Mouse (Mus musculus): Measurements from ENCODE around the gene Slc25a13.

The Slc25a13 gene

DNA sequence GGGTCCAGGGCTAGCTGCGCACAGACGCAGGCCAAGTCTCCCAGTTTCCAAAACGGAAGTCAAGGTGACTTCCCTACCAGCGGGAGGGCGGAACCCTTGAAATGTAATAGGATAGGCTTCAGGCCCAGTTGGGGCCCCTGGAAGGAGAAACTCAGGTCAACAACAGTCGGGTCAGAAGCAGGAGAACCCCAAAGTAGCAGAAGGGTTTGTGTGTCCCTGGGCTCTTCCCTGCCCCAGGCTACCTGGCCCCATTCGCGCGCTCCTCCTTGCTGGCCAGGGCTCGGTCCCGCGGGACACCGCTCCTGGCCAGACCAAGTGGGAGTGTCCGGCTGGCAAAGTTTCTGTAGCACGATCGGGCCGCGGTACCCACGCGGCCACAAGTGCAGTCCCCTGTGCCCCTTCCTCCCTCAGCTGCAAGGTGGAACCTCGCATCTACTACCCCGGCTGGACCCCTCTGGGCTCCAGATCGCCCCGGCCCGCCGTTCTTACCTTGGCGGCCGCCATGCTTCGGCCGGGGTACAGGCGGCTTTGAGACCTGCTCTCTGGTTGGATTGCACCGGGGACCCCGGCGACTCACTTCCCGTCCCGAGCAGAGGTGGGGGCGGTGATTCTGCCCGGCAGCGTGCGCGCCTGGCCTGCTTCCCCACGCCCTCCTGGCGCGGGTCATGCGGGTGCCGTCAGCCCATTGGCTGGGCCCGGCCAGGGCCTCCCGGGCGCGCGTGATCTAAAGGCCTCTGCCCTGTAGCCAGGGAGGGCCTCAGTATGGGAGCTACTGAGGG, at the start of gene Slc25a13:
Slc25a13 (minus strand) TSS at position 667 of the 779 bp plus-strand sequence.
- in situ Hi-C loops (cut with MboI; ENCODE audit: low sequenced_read_pairs): no loop called here

DNA sequence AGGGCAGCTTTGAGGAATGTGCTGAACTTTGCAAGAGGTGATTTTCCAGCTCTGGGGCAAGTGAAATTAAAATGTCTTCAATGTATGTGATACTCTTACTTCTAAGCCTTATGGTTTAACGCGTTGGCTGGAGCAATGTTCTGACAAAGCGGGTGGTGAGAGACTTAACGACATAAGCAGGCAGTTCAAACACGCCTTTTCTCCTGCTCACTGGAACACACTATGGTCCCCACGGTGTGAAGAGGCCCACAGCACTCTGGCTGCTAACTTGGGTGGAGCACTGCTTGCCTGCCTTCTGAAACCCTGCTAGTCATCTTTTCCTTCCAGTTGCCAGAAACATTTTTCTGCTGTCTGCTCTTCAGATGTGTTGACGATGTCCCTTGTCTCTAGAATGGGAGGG, 48.8 kb upstream of the Slc25a13 start:
- in situ Hi-C loops (cut with MboI; ENCODE audit: low sequenced_read_pairs): no loop called here

DNA sequence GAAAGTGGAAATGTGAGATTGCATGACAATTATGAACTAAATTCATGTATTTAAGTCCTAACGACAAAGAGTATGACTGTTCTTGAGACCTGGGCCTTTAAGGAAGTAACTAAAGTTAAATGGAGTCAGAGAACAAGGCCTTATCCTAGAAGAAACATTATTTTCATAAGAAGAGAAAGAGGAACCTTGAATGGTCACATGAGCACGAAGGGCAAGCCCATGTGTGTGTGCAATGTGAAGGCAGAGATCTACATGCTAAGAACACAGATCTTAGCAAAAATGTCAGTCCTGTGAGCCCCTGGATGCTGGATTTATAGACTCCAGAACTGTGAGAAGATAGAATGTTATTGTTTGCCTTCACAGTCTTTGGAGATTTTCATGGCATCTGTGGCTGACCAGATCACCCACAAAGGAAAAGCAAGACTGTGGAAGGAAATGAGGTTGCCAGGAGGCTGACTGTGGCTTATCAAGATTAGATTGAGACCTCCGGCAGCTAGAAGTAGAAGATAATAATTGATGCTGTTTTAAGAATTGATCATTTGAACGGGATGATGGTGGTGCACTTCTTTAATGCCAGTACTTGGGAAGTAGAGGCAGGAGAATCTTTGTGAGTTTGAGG, 46.4 kb upstream of the Slc25a13 start:
- in situ Hi-C loops (cut with MboI; ENCODE audit: low sequenced_read_pairs): no loop called here

DNA sequence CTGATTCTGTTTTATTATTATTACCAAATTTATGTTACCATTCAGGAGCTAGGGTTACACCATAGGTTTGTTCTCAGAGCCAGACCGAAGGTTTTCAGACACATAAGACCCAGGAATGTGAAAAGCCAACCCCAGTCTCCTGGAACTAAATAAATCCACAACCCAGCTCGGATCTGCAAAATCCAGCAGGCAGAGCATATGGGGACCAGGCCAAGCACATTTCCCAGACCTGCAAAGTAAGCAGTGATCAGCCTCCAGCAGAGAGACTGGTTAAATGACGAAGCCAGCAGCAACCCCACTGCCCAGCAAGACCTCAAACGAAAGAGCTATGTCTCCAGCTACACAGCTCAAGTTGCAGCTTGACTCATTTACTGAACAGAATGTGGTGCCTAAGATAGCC, 43.9 kb upstream of the Slc25a13 start:
- in situ Hi-C loops (cut with MboI; ENCODE audit: low sequenced_read_pairs): no loop called here

DNA sequence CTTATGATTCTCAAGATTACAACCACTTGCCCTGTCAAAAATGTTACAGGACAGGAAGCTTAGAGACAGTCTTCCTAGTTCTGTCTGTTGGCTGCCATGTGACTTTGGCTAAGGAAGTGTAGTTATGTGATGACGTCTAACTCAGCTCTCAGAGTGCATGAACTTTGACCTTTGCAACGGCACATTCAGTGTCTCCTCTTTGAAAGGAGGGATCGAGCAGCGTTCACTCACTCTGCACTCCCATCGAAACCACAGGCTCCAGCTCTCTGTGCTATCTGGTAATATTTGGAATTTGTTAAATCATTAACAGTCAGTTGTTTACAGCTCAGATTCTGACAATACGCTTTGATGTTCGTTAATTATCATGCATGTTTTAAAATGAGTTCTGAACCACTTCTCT, 31.5 kb upstream of the Slc25a13 start:
- in situ Hi-C loops (cut with MboI; ENCODE audit: low sequenced_read_pairs): no loop called here

DNA sequence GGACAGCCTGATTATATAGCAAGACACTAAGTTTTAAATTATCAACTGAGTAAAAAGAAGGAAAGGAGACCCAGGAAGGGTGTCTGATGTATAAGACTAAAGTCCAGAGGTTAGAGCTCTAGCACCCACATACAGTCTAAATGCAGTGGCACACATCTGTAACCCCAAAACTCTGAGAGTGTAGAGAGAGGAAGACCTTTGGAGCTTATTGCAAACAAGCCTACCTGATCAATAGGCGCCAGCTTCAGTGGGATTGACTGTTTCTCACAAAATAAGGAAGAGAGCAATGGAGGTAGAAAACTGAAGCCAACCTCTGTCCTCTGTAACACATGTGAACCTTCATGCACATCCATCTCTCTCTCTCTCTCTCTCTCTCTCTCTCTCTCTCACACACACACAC, 26.9 kb upstream of the Slc25a13 start:
- in situ Hi-C loops (cut with MboI; ENCODE audit: low sequenced_read_pairs): no loop called here

DNA sequence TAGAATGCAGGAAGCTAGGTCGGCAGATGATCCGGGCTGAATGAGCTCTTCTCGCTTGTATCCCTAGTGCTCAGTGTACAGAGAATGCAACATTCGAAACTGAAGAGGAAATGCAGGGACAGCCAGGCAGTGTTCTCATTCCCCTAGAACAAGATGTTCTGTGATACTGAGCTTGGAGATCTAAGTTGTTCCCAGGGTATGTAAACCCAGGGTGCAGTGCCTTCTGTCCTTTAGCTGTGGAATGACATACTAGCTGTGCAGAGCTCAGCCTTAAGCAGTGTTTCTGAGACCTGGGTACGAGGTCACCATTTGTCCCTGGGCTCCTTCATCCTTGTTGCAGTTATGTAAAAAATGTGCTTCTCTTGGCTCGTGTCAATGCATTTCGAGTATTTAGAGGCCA, 25.1 kb upstream of the Slc25a13 start:
- in situ Hi-C loops (cut with MboI; ENCODE audit: low sequenced_read_pairs): no loop called here

DNA sequence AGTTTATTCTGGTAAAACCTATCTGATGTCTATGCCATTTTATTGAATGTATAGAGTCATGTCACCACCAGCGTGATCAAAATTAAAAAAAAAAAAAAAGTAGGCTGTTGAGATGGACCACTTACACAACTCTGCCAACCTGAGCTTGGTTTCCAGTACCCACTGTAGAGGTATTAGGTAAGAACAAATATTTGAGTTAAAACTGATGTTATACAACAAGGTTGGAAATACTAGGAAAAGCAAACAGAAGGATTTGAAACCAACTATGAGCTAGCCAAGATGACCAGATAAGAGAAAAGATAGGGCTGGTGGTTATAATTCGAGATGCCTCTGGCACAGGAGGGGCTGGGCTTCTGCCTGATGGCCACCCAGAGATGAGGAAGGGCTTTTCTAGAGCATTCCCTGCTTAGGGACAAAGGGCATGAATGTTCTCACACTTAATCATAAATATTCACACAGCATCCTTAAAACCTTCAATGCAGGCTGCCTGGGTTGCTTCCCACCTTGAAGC, 19.9 kb upstream of the Slc25a13 start:
- in situ Hi-C loops (cut with MboI; ENCODE audit: low sequenced_read_pairs): no loop called here

DNA sequence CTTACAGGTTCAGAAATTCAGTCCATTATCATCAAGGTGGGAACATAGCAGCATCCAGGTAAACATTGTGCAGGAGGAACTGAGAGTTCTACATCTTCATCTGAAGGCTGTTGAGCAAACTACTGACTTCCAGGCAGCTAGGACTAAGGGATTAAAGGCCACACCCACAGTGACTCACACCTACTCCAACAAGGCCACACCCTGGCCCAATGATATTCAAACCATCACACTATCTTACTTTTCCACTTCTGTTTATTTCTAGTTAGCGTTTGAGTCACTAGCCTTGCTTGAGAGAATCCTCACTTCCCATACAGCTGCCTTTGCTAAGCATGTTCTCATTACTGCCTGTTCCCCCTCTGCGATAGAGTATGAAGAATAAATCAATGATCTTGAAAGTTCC, 13.3 kb upstream of the Slc25a13 start:
- in situ Hi-C loops (cut with MboI; ENCODE audit: low sequenced_read_pairs): no loop called here

DNA sequence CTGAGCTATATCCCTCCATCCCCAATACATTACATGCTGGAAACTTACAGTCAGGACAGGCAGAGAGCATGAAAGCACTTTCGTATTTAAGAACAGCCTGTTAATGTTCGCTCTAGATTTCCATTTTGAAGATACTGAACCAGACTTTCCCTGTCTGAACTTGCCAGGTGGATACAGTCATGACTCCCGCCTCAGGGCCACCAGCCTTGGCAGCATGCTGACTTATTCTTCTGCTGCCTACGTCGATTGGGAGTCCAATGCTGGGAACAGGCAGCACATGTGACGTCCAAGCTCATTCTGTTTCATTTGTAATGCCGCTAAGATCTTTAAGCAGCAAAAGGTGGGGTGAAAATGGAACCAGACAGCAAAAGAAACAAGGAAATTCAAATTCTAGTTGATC, 5.7 kb upstream of the Slc25a13 start:
- in situ Hi-C loops (cut with MboI; ENCODE audit: low sequenced_read_pairs): no loop called here

DNA sequence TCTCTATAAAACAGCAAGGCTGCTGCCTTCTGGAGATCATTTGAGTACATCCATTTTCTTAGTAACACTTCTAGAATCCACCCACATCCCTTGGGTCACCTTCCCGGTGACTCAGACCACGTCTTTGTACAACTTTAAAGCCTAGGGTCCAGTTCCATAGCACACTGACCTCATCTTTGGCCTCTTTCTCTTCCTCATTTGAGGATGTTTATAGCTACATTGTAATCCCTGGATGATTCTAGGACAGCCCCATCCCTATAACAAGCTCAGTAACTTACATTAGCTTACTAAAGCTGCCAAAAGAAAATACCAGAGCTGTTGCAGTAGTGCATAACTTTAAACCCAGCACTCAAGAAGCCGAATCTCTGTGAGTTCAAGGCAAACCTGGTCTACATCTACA, 3.6 kb upstream of the Slc25a13 start:
- in situ Hi-C loops (cut with MboI; ENCODE audit: low sequenced_read_pairs): no loop called here

DNA sequence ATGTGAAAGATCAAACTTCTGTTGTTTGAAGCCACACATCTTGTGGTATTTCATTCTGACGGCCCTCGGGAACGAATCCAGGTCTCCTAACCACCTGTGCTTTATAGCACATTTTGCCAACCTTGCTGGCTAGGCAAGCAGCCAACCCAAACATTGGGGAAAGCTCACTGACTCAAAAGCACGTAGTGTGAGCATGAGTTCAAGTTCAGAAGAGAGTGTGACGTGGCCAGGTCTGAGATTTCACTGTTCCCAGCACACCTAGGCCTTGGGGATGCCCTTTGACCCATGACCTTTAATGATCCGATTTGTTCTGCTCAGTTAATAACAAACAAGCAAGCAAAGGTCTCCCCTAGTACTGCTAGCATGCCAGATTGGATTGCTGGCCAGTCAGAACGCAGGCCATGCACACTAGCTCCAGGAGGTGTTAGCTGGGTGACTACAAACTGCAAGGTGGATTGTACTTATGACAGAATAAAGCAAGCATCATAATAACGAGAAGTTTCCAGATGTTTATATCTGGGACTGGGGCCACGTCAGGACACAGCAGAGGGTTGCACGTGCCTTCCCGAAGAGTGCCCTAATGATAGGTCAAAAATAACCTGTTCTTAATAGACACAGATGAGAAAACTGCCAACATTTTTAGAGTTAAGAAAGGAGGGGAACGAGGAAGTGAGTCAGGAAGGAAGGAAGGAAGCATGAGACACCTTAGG, 2.8 kb upstream of the Slc25a13 start:
- in situ Hi-C loops (cut with MboI; ENCODE audit: low sequenced_read_pairs): no loop called here

DNA sequence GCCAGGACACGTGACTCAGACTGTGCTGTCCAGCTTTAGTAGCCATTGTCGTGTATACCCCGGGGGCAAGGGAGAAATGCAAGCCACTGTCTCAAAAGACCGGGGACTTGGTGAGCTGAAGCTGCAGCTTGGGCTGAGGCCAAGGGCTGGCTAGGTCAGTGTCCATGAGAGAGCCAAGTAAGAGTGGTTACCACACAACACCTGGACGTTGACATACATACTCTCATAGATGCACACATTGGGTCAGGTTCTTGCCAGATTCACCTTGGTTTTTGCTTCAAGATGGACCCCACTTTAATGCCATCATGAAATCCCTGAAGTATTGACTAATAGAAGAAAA, 283 bp upstream of the Slc25a13 start:
- in situ Hi-C loops (cut with MboI; ENCODE audit: low sequenced_read_pairs): no loop called here

DNA sequence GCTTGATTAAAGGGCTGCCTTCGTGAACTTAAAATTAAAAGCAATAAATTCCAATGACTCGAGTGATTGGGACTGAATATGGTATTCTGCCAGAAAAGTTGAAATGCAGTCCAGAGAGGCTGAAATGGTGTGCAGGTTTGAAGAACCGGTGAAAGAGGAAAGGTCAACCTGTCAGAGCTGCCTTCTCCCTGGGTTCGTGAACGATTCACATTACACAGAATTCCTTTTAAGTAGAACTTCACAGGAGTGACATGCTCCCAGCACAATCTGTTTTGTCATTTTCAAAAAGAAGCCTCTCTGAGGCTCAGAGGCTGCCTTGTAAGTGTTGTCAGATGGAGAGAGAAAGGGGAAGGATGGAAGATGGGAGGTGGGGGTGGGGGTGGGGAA, 860 bp downstream of the Slc25a13 start:
- in situ Hi-C loops (cut with MboI; ENCODE audit: low sequenced_read_pairs): no loop called here

DNA sequence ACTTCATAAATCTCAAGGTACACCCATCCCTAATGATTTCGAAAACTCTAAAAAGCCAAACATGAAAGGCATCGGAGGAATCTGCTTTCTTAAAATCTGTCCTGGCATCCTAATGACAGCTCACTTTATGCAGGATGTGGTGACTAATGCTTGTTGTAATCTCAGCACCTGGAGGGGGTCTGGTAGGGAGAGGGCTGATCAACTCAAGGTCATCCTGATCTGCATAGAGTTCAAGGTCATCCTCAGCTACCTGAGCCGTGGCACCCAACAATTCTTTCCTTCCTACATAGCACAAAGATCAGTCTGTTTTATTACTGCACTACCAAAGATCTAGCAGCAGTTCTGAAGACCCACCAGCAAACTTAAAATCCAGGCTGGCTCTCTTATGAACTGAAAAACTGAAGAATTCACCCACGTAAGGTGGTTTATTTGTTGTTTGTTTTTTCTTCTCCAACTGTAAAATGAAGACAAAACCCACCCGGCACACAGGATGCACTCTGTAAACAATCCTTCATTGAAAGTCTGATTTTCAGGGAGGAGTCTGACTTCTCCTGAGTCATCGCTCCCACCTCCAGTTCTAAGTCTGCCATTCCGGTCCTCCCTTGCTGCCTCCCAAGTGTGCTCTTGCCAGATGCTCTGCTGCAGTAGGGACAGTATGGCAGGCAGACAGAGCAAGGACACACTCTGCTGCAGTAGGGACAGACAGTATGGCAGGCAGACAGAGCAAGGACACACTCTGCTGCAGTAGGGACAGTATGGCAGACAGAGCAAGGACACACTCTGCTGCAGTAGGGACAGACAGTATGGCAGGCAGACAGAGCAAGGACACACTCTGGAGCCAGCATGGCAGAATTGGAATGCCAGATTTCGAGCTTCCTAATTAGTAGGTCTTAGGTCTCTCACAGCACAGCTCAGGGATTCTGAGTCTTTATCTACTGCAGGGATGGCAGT, 4.3 kb downstream of the Slc25a13 start:
- in situ Hi-C loops (cut with MboI; ENCODE audit: low sequenced_read_pairs): no loop called here

DNA sequence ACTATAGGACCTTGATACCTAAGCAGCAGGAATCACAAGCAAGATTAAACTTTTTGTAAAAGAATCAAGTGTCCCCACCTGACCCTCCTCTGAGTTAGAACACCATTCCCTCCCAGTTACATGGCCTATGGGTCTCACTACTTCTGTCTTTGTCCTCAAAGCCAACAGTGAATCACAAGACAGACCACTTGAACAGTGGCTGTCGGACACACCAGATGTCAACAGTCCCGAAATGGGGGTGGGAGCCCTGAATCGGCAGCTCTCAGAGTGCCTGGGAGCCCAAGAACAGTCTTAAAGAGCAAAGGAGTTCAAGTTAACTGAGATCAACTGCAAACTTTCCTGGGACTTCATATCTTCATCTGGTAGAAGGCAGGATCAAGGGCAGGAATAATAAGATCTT, 5.0 kb downstream of the Slc25a13 start:
- in situ Hi-C loops (cut with MboI; ENCODE audit: low sequenced_read_pairs): no loop called here

DNA sequence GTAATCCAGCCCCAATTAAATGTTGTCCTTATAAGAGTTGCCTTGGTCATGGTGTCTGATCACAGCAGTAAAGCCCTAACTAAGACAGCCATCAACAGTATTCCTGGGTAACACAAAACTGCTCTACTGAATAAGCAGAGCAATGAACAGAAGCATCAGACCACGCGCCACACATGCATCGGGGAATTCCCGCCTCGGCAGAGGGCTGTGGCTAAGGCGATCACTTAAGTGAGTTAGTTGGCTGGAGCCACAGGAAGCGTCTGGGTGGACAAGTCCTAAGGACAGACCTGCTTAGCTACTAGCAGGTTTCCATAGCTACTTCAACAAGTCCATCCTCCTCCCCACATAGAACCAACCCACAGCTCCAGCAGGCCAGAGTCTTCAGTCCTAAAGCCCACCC, 6.3 kb downstream of the Slc25a13 start:
- in situ Hi-C loops (cut with MboI; ENCODE audit: low sequenced_read_pairs): no loop called here

DNA sequence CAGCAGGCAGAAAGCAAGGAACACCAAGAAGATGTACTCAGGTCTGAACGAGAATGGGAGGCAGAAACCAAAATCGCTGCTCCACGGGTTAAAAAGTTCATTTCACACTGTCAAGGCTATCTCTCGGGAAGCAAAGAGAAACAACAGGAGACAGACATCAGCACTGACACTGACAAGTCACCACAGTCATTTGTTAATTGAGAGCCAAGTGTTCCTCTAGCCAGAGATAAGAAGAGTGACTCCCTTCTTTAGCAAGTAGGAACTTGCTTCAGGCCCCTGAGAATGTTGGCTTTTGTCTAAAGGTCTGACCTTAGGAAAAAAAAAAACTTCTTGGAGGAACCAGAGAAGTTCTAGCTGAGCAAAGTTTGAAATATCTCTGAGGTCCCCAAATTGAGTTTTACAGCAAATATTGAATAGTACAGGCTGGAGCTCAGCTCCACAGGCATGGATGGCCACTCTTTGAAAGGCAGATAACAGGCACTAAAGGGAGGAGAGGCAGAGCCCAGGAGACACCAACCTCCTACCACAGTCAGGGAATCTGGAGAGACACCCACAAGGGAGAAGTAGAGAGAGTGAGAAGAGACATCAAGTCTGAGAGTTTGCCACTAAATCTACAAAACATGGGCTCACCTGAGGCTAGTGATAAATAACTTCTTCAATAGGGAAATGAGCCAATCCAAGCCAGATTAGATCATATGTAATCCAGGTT, 8.5 kb downstream of the Slc25a13 start:
- in situ Hi-C loops (cut with MboI; ENCODE audit: low sequenced_read_pairs): no loop called here

DNA sequence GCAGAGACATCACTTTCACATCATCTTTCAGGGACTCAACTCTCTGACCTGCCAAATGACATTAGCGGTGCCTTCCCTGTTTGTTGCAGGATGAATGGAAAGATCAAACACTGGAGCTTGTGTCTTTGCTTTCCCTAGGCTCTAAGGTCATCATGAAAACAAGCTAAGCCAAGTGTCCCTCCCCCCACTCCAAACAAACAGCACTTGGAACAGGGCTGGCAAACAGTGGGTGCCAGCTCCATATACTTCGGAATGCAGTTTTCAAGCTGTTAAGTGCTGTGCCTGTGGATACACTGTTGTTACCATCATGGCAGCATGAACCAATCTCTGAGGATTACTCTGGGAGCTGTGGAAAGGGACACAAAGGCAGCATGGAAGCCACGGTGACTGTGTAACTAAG, 9.1 kb downstream of the Slc25a13 start:
- in situ Hi-C loops (cut with MboI; ENCODE audit: low sequenced_read_pairs): no loop called here

DNA sequence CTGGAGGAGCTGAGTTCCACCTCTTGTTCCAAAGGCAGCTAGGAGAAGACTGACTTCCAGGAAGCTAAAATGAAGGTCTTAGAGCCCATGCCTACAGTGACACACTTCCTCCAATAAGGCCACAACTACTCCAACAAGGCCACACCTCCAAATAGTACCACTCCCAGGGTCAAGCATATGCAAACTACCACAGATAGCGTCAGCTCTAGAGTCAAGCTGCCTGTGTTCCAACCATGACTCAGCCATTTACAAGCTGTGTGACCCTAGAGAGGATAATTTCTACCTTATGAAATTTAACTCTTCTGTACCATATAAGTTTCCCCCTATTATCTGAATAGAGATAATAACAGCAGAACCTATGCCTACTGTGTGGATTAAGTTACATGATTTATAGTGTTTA, 9.6 kb downstream of the Slc25a13 start:
- in situ Hi-C loops (cut with MboI; ENCODE audit: low sequenced_read_pairs): no loop called here
